Mouse (Mus musculus) Muller cell, postnatal 12 days (primary cell): ENCODE measurements around the gene Plpp6.
"Not testable (repeated sequence)": the region's sequence is repeated elsewhere in the genome, so short reads cannot be mapped to it uniquely, and the experiment has no call there.

ENCODE experiments used
- DNase-seq: peaks from one replicate; pipeline ENCODE4 v3.0.0-alpha.2; 2015; ENCODE audit errors: inconsistent ontology term

Plpp6 gene

GRCm38 (mm10) chr19:28989515-28989914 is 25.8 kb downstream of the Plpp6 start:
- DNase-seq, result no peak

- DNase-seq, result peak; percentile 97
Measured at GRCm38 (mm10) chr19:28990194-28990589, 26.4 kb downstream of the Plpp6 start, which contains the start of gene Cdc37l1. Gene Cdc37l1, plus strand, starts transcription at chr19:28990352.

GRCm38 (mm10) chr19:28990590-28991221 is 27.0 kb downstream of the Plpp6 start:
- DNase-seq, result peak; percentile 46

GRCm38 (mm10) chr19:28991391-28991790 is 27.6 kb downstream of the Plpp6 start:
- DNase-seq, result no peak

- DNase-seq, result peak; percentile 88
Measured at GRCm38 (mm10) chr19:28994870-28995269, 31.1 kb downstream of the Plpp6 start.

- DNase-seq, result no peak
Measured at GRCm38 (mm10) chr19:28995366-28995765, 31.6 kb downstream of the Plpp6 start.

GRCm38 (mm10) chr19:28997976-28998630 is 34.4 kb downstream of the Plpp6 start:
- no peak for DNase-seq

- not testable (repeated sequence) for DNase-seq
Measured at GRCm38 (mm10) chr19:29000321-29000720, 36.6 kb downstream of the Plpp6 start.

GRCm38 (mm10) chr19:29008069-29008706 is 44.4 kb downstream of the Plpp6 start:
- DNase-seq, result no peak

GRCm38 (mm10) chr19:29009046-29009445 is 45.3 kb downstream of the Plpp6 start:
- DNase-seq, result no peak

- DNase-seq, result no peak
Measured at GRCm38 (mm10) chr19:29011355-29011990, 47.7 kb downstream of the Plpp6 start.

- DNase-seq, result no peak
Measured at GRCm38 (mm10) chr19:29014466-29015055, 50.8 kb downstream of the Plpp6 start.

GRCm38 (mm10) chr19:29015410-29016203 is 51.9 kb downstream of the Plpp6 start:
- no peak for DNase-seq

GRCm38 (mm10) chr19:29016204-29016765 is 52.5 kb downstream of the Plpp6 start:
- peak; percentile 82 for DNase-seq
